ENCODE assay signal across 7 mouse cellular contexts in the genomic region with DNA sequence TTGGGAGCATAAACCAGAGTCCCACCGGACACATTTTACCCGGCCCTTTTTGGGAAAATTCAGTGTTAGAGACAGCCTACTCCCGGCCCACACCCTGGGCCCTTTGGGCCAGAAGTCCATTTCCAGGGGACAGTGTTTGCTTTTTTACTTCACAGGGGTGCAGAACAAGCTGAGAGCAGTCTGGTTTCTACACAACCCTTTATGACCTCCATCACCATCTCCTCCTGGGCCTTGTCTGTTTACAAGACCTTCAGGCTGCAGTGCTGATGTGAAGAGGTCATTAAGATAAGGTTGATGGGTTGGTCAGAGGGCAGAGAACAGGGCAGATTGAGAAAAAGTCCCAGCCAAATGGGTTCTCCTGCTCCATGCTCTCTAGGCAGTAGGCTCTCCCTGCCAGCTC. TPM values are rescaled to one million over a fixed set of nuclear protein-coding genes. Genes with fewer than 3 reads are reported as not detected.
A peak's percentile ranks its signal among the peaks of the same experiment; 100 is the strongest.
DNase-seq lines count a peak whose midpoint lies in the region; TF ChIP-seq lines count a peak whose summit lies in the region.

No protein-coding gene starts in this region.

- H3K4me3 ChIP-seq in left cerebral cortex, adult 2 months, result 0 out of 2 replicates have a peak overlapping the region, but pooled peaks have one; percentile 16
- peak overlapping the region; percentile 78 for H3K4me3 ChIP-seq in forebrain, embryonic 10.5 days
- H3K4me3 ChIP-seq in limb, embryonic 10.5 days, result peak overlapping the region; percentile 79
- peak overlapping the region; percentile 19 for H3K4me3 ChIP-seq in olfactory bulb, adult 2 months (ENCODE audit: insufficient read depth, low read depth, low read length)

- H3K27ac ChIP-seq in left cerebral cortex, adult 2 months, result peak overlapping the region; percentile 48; the same call in 1 of the 2 replicates
- peak overlapping the region; percentile 95 for H3K27ac ChIP-seq in forebrain, embryonic 10.5 days
- peak overlapping the region; percentile 67 for H3K27ac ChIP-seq in limb, embryonic 10.5 days
- H3K27ac ChIP-seq in olfactory bulb, adult 2 months (ENCODE audit: insufficient read depth, low read depth, low read length), result no peak overlapping the region

- no peak for DNase-seq in left cerebral cortex, adult 2 months (ENCODE audit: extremely low spot score in 1 of 2, low spot score in 2 of 2)
- DNase-seq in left cerebral cortex, postnatal 14 days (ENCODE audit: low spot score in 2 of 2), result no peak
- no peak for DNase-seq in forebrain, embryonic 10.5 days (ENCODE audit: extremely low spot score, low spot score)
- no peak for DNase-seq in limb, embryonic 10.5 days (ENCODE audit: low spot score)
- no peak for DNase-seq in adrenal gland, postnatal 14 days
- DNase-seq in gastrocnemius, postnatal 25 days, result no peak

- peaks cover 39% of the 10 kb centered on the region for H3K4me1 ChIP-seq in forebrain, embryonic 10.5 days
- H3K4me1 ChIP-seq in limb, embryonic 10.5 days, result peaks cover 23% of the 10 kb centered on the region
- peaks cover 8% of the 10 kb centered on the region for H3K4me1 ChIP-seq in olfactory bulb, adult 2 months (ENCODE audit: control insufficient read depth, insufficient read depth, low read length)

- H3K9me3 ChIP-seq in forebrain, embryonic 10.5 days, result no peaks in the 10 kb centered on the region
- H3K9me3 ChIP-seq in limb, embryonic 10.5 days (replicated peaks), result no peaks in the 10 kb centered on the region

- intact Hi-C loops in left cerebral cortex, adult 2 months (cut with DNase I), result loop anchor here (1.0 to 5.0 kb wide), 4 partner anchors 58 to 365 kb away; no protein-coding TSS in a partner anchor
- intact Hi-C loops in left cerebral cortex, postnatal 14 days (cut with DNase I), result loop anchor here (1.0 to 5.0 kb wide), 4 partner anchors 55 to 375 kb away; no protein-coding TSS in a partner anchor

- no peak for TF ChIP-seq CTCF in left cerebral cortex, adult 2 months (IDR thresholded peaks at IDR 0.05)
- no peak for TF ChIP-seq CTCF in olfactory bulb, adult 2 months (IDR thresholded peaks at IDR 0.05; ENCODE audit: insufficient read depth, low read depth, low read length)

- WGBS in forebrain, embryonic 10.5 days, result 55% methylated on average over 3 of the region's 3 CpGs
- WGBS in limb, embryonic 10.5 days, result 30% methylated on average over 3 of the region's 3 CpGs
- WGBS in olfactory bulb, adult 2 months, result 42% methylated on average over 3 of the region's 3 CpGs

- no peak for TF ChIP-seq POLR2A in olfactory bulb, adult 2 months (IDR thresholded peaks at IDR 0.05; ENCODE audit: insufficient read depth, low read depth, low read length)

- H3K36me3 ChIP-seq in forebrain, embryonic 10.5 days (replicated peaks), result peaks cover 6% of the 10 kb centered on the region; the same call in 1 of the 2 replicates
- H3K36me3 ChIP-seq in limb, embryonic 10.5 days, result no peaks in the 10 kb centered on the region

- H3K27me3 ChIP-seq in forebrain, embryonic 10.5 days (ENCODE audit: poor library complexity, severe bottlenecking), result no peaks in the 10 kb centered on the region; the same call in 1 of the 2 replicates
- no peaks in the 10 kb centered on the region for H3K27me3 ChIP-seq in limb, embryonic 10.5 days (ENCODE audit: low read depth, poor library complexity, severe bottlenecking)

RNA-seq across cellular contexts. Expression of a gene that starts 0.6 kb away (rescaled TPM):
- 100 to 1,000 TPM; 332 to 340 TPM for total RNA-seq in left cerebral cortex, adult 2 months (2021)
- 100 to 1,000 TPM; 304 to 313 TPM for total RNA-seq in left cerebral cortex, postnatal 14 days (2021)
- 92.3 and 92.4 TPM in 2 replicates for polyA plus RNA-seq in forebrain, embryonic 10.5 days (2016; fragmentation: Nextera tagmentation; extraction: Ambion mirVana)
- 83.4 and 98.2 TPM in 2 replicates for polyA plus RNA-seq in limb, embryonic 10.5 days (2016; fragmentation: Nextera tagmentation; extraction: Ambion mirVana)
- 109 and 279 TPM in 2 replicates for polyA plus RNA-seq in olfactory bulb, adult 2 months (2012; ENCODE audit: insufficient read depth, insufficient read length, low replicate concordance, missing spikeins)
- total RNA-seq in adrenal gland, postnatal 14 days (2021), result 272 and 320 TPM in 2 replicates
- 10 to 100 TPM; 30.7 to 31.8 TPM for total RNA-seq in gastrocnemius, postnatal 25 days (2021)

Comparison
In these comparisons a context has a peak if more than half of its experiments do, and no peak if none do; other contexts are left out.
1. H3K4me3 ChIP-seq: peak in every context shown above with its lines; median percentile 79 in limb, embryonic 10.5 days; 78 in forebrain, embryonic 10.5 days; 19 in olfactory bulb, adult 2 months; 16 in left cerebral cortex, adult 2 months.